Mouse (Mus musculus) ES-E14 (cell line): ENCODE data around the gene Ap2b1. TPM values are rescaled to one million over a fixed set of nuclear protein-coding genes. Genes with fewer than 3 reads are reported as not detected.

ENCODE experiments used
- DNase-seq: peaks from one replicate; pipeline ENCODE4 v3.0.0-alpha.2; 2013; ENCODE audit warnings: low read depth, low spot score
- H3K27ac ChIP-seq: 2 replicates; pipeline ENCODE4 v1.5.1; 2012; ENCODE audit warnings: low read depth, mild to moderate bottlenecking, low read length, moderate library complexity, mixed read lengths; ENCODE audit not compliant: poor library complexity, insufficient read depth, severe bottlenecking
- H3K36me3 ChIP-seq: 2 replicates; pipeline ENCODE4 v1.6.1; 2012; ENCODE audit warnings: mild to moderate bottlenecking, low read length, moderate library complexity, mixed read lengths; ENCODE audit not compliant: control insufficient read depth, poor library complexity, insufficient read depth, severe bottlenecking
- H3K4me1 ChIP-seq, 2 experiments: fragments of 150-350 bp in 1 of 2; sonication (generic) in 1 of 2; 2 replicates each; pipeline ENCODE4 v1.6.1; 2012; ENCODE audit warnings: low read length in 2 of 2, mild to moderate bottlenecking in 1 of 2, mixed read lengths in 1 of 2; ENCODE audit not compliant: control insufficient read depth in 2 of 2, insufficient read depth in 2 of 2, poor library complexity in 1 of 2
- H3K4me3 ChIP-seq, 2 experiments: fragments of 150-350 bp in 1 of 2; sonication (generic) in 1 of 2; 2 replicates each; pipeline ENCODE4 v1.5.1; 2012; ENCODE audit warnings: low read length in 2 of 2, low read depth in 1 of 2, mild to moderate bottlenecking in 1 of 2, mixed read lengths in 1 of 2; ENCODE audit not compliant: insufficient read depth in 1 of 2, poor library complexity in 1 of 2, severe bottlenecking in 1 of 2
- H3K9ac ChIP-seq: 2 replicates; pipeline ENCODE4 v1.6.1; 2012; ENCODE audit warnings: low read depth, mild to moderate bottlenecking, low read length, mixed read lengths; ENCODE audit not compliant: poor library complexity, insufficient read depth, severe bottlenecking
- H3K9me3 ChIP-seq: fragments of 150-350 bp; sonication (generic); 2 replicates; pipeline ENCODE4 v1.6.1; 2012; ENCODE audit warnings: low read depth, mild to moderate bottlenecking, low read length; ENCODE audit not compliant: control insufficient read depth, insufficient read depth
- CHD2 ChIP-seq: IDR thresholded peaks from 2 replicates; pipeline ENCODE4 v1.6.1; 2014; ENCODE audit warnings: mild to moderate bottlenecking, low read depth, low read length, inconsistent platforms
- HCFC1 ChIP-seq: IDR thresholded peaks from 2 replicates; pipeline ENCODE4 v1.6.1; 2012; ENCODE audit warnings: low read length, inconsistent platforms, borderline replicate concordance; ENCODE audit not compliant: insufficient read depth
- MAFK ChIP-seq: IDR thresholded peaks from 2 replicates; pipeline ENCODE4 v1.6.1; 2014; ENCODE audit warnings: mild to moderate bottlenecking, low read depth, low read length, inconsistent platforms; ENCODE audit not compliant: insufficient read depth
- ZC3H11A ChIP-seq: IDR thresholded peaks from 2 replicates; pipeline ENCODE4 v1.6.1; 2012; ENCODE audit warnings: low read depth, mild to moderate bottlenecking, inconsistent platforms, low read length, borderline replicate concordance
- ZNF384 ChIP-seq: IDR thresholded peaks from 2 replicates; pipeline ENCODE4 v1.6.1; 2012; ENCODE audit warnings: low read depth, low read length, inconsistent platforms
- in situ Hi-C, 2 experiments: fragments of 600-800 bp; cut with MboI; formaldehyde crosslinking; loops; one replicate each; pipeline ENCODE4 v1.15.1; 2025; ENCODE audit warnings: low sequenced_read_pairs in 2 of 2, inconsistent platforms in 1 of 2; ENCODE audit not compliant: unreplicated experiment in 2 of 2
- total RNA-seq: library from RNA; depleted of rRNA; stranded (reverse); fragments of 300-350 nt; gene quantifications from 2 replicates; pipeline ENCODE4 v1.2.3, GENCODE M21; 2012

Gene Ap2b1
- total RNA-seq, 1 experiment: 58.5 TPM

- Histone ChIP-seq H3K4me3 (no peak overlapping the region), H3K27ac (peak overlapping the region; percentile 3; the same call in 1 of the 2 replicates)
- no peak for DNase-seq
These were observed 149.4 kb downstream of the Ap2b1 start for GRCm38 (mm10) chr11:83448021-83448926.

GRCm38 (mm10) chr11:83448927-83449236, 150.1 kb downstream of the Ap2b1 start:
- peaks cover 4 to 24% of the 10 kb centered on the region in 2 experiments for H3K4me1 ChIP-seq
- TF ChIP-seq CHD2 (no peak), ZC3H11A (no peak), MAFK (no peak), HCFC1 (no peak)
- no peak overlapping the region for H3K9ac ChIP-seq
- DNase-seq: no peak
- peak overlapping the region; percentile 3; the same call in 1 of the 2 replicates for H3K27ac ChIP-seq
- in situ Hi-C loops: no loop called here
- H3K9me3 ChIP-seq: no peaks in the 10 kb centered on the region
- no peak overlapping the region for H3K4me3 ChIP-seq
- no peaks in the 10 kb centered on the region for H3K36me3 ChIP-seq

More at GRCm38 (mm10) chr11:83448021-83448926, 149.4 kb downstream of the Ap2b1 start:
- Histone ChIP-seq H3K4me1 (peaks cover 4 to 30% of the 10 kb centered on the region in 2 experiments), H3K36me3 (no peaks in the 10 kb centered on the region), H3K9me3 (no peaks in the 10 kb centered on the region), H3K9ac (no peak overlapping the region)
- in situ Hi-C loops: no loop called here
- TF ChIP-seq CHD2: no peak
- TF ChIP-seq MAFK: no peak
- no peak for TF ChIP-seq ZNF384
- no peak for TF ChIP-seq HCFC1
- TF ChIP-seq ZC3H11A: no peak

- H3K27ac ChIP-seq: peak overlapping the region; percentile 70; the same call in 1 of the 2 replicates
- H3K9me3 ChIP-seq: no peaks in the 10 kb centered on the region
- in situ Hi-C loops: no loop called here
- no peak for DNase-seq
- peak overlapping the region; percentile 61 for H3K9ac ChIP-seq
- H3K4me3 ChIP-seq: no peak overlapping the region
- peaks cover 4 to 21% of the 10 kb centered on the region in 2 experiments for H3K4me1 ChIP-seq
- TF ChIP-seq HCFC1: no peak
- H3K36me3 ChIP-seq: no peaks in the 10 kb centered on the region
These were observed 150.5 kb downstream of the Ap2b1 start for GRCm38 (mm10) chr11:83449298-83449697.

GRCm38 (mm10) chr11:83450550-83450949, 151.7 kb downstream of the Ap2b1 start:
- in situ Hi-C loops: no loop called here
- H3K36me3 ChIP-seq: no peaks in the 10 kb centered on the region
- no peak for TF ChIP-seq MAFK
- TF ChIP-seq CHD2: no peak
- TF ChIP-seq ZNF384: no peak
- TF ChIP-seq HCFC1: no peak
- TF ChIP-seq ZC3H11A: no peak
- no peak overlapping the region for H3K27ac ChIP-seq
- H3K4me3 ChIP-seq: no peak overlapping the region
- H3K4me1 ChIP-seq: peaks cover 4 to 23% of the 10 kb centered on the region in 2 experiments
- DNase-seq: no peak
- H3K9ac ChIP-seq: no peak overlapping the region
- no peaks in the 10 kb centered on the region for H3K9me3 ChIP-seq

GRCm38 (mm10) chr11:83451281-83451680, 152.5 kb downstream of the Ap2b1 start:
- Histone ChIP-seq H3K9ac (peak overlapping the region; percentile 34; the same call in 1 of the 2 replicates), H3K27ac (no peak overlapping the region), H3K9me3 (no peaks in the 10 kb centered on the region), H3K4me3 (peak overlapping the region; percentile 10 to 40; a peak in 1 of 4 replicates), H3K36me3 (no peaks in the 10 kb centered on the region), H3K4me1 (peaks cover 4 to 23% of the 10 kb centered on the region in 2 experiments)
- DNase-seq: no peak
- no peak for TF ChIP-seq HCFC1
- TF ChIP-seq ZC3H11A: no peak
- no peak for TF ChIP-seq MAFK
- no peak for TF ChIP-seq ZNF384
- TF ChIP-seq CHD2: no peak
- in situ Hi-C loops: no loop called here
